Mouse (Mus musculus) spleen, adult 2 months (tissue): ENCODE measurements around the gene Dnajb13.

ENCODE experiments used
- CTCF ChIP-seq: fragments of 200-500 bp; IDR thresholded peaks from 2 replicates; pipeline ENCODE4 v1.5.1; 2011; ENCODE audit warnings: mild to moderate bottlenecking, inconsistent platforms; ENCODE audit not compliant: insufficient read depth, insufficient read length, insufficient replicate concordance; ENCODE audit errors: extremely low read depth
- POLR2A ChIP-seq: fragments of 200-500 bp; IDR thresholded peaks from 2 replicates; pipeline ENCODE4 v1.6.1; 2011; ENCODE audit warnings: low read depth, low read length, inconsistent platforms

- TF ChIP-seq POLR2A, result no peak
- no peak for TF ChIP-seq CTCF
Measured at GRCm38 (mm10) chr7:100559331-100559730, 44.6 kb upstream of the Dnajb13 start.
